Mouse (Mus musculus) heart, adult 8-10 months (tissue): ENCODE data around the gene D030056L22Rik. TPM values are rescaled to one million over a fixed set of nuclear protein-coding genes. Genes with fewer than 3 reads are reported as not detected.

Source experiments
- DNase-seq: peaks from one replicate; pipeline ENCODE4 v3.0.0; 2022; ENCODE audit warnings: low spot score
- total RNA-seq, 4 experiments: library from RNA; stranded (reverse); gene quantifications; 2 replicates each; pipeline ENCODE4 v1.2.4; 2022

D030056L22Rik gene
- total RNA-seq, 4 experiments from 2014 or later, result 8.9 to 12.1 (median 11.4) TPM

GRCm38 (mm10) chr19:18731077-18731476, 18.1 kb downstream of the D030056L22Rik start:
- DNase-seq, result no peak

DNA sequence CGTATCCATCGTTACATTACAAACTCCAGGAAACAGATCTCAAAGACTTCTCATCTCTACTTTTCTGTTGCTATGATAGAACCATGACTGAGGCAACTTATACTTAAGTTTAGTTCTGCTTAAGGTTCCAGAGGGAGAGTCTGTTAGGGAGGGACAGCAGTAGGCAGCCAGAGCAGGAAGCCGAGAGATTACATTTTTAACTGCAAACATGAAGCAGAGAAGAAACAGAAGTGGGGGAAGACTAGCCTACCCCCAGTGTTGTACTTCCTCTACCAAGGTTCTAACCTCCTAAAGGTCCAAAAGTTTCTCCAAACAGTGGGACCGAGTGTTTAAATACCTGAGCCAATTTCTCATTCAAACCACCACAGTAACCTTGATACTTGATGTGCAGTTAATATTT, 22.9 kb downstream of the D030056L22Rik start:
- no peak for DNase-seq

GRCm38 (mm10) chr19:18739146-18739545, 26.2 kb downstream of the D030056L22Rik start:
- DNase-seq, result no peak

GRCm38 (mm10) chr19:18743946-18744345, 31.0 kb downstream of the D030056L22Rik start:
- DNase-seq, result no peak

- DNase-seq, result no peak
Measured at GRCm38 (mm10) chr19:18746576-18747340, 33.8 kb downstream of the D030056L22Rik start.

GRCm38 (mm10) chr19:18747379-18747778, 34.4 kb downstream of the D030056L22Rik start:
- DNase-seq, result no peak

DNA sequence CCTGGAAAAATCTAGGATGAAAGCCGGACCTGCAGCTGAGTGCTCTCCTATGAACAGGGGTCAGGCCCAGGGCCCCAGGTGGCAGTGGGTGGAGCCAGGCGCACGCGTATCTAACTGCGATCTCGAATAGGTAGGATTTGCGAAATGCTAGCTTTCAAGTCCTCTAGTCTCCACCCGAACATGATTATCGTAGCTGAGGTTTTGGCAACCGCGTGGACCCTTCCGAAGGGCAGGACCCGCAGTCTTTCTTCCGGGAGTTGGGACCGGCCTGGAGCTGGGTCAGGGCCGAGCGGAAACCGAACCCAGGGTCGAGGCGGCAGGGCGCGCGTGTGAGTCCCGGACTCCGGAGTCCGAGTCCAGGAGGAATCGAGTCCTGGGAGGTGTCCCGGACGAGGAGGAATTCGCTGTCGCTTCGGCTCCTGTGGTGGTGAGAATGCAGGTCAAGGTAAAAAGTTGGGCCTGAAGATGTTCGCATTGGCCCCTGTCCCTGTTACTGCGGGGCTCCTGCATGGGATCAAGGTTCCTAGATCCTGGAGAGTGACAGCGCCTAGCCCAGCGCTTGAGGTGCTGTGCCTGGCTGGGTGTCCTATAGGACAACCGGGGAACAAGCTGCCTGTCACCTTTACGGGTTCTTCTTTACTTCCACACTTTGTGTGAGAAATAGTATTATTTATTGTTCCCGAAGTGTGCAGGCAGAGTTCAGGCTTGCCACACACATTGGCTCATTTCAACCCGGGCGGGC, 36.8 kb downstream of the D030056L22Rik start, which contains the start of gene Trpm6:
Gene Trpm6 (plus strand): TSS at position 386 of the 742 bp plus-strand sequence.
- DNase-seq, result no peak

DNA sequence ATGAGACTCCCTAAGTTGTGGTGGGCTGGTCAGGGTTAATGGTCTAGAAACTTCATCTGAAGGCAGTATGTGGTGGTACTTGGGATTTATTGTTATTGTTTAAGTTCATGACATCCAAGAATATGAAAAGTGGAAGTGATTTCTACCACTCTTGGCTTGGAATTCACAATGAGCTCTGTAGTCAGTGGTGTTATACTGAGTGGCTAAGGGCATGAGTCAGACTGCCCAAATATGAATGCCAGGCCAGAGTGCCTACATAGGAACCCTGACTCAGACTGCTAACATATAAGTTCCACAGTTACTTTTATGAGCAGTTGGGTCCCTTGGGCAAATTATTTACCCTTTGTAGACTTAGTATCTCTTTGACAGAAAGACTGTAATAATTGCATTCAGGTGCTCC, 44.2 kb downstream of the D030056L22Rik start:
- no peak for DNase-seq

DNA sequence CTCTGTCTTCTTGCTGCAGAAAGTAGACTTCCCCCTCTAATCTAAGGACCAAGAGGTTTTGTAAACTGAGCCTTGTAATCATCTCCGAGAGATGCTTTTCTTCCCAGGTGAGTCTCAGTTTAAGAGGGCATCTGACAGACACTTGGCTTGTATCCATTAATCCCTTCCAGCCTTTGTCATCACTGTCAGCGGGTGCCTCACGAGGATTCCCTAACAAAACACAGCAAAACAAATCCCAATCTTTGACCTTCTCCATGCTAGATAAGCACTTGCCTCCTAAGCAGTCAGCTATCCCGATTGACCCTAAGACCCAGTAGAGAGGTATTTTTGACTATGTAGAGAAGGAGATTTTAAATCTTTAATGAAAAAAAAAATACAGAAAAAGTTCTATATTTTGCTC, 44.7 kb downstream of the D030056L22Rik start:
- DNase-seq, result no peak

- no peak for DNase-seq
Measured at GRCm38 (mm10) chr19:18758269-18758668, 45.3 kb downstream of the D030056L22Rik start.

- no peak for DNase-seq
Measured at GRCm38 (mm10) chr19:18758916-18759315, 45.9 kb downstream of the D030056L22Rik start.

GRCm38 (mm10) chr19:18766399-18766798, 53.4 kb downstream of the D030056L22Rik start:
- DNase-seq, result no peak

Other genes starting within 250 kb of the D030056L22Rik start
- gene Ostf1, start 81.4 kb upstream of the D030056L22Rik start, total RNA-seq, result 10 to 100 TPM; 30.6 to 37.0 (median 33.3) TPM
- gene Nmrk1, start 81.2 kb upstream of the D030056L22Rik start, total RNA-seq, result 1 to 10 TPM; 2.7 to 4.6 (median 3.7) TPM
- 10 to 100 TPM; 32.4 to 40.6 (median 35.7) TPM for gene Carnmt1, start 42.4 kb upstream of the D030056L22Rik start, total RNA-seq
- gene Trpm6, start 36.8 kb downstream of the D030056L22Rik start, total RNA-seq, result under 1 TPM; 0.05 to 0.22 (median 0.07) TPM